Mouse (Mus musculus): ENCODE measurements around the gene Ddah1. TPM values are rescaled to one million over a fixed set of nuclear protein-coding genes. Genes with fewer than 3 reads are reported as not detected.

Ddah1 gene
- polyA plus RNA-seq, 1 experiment from 2014 or later = 30.1 TPM

DNA sequence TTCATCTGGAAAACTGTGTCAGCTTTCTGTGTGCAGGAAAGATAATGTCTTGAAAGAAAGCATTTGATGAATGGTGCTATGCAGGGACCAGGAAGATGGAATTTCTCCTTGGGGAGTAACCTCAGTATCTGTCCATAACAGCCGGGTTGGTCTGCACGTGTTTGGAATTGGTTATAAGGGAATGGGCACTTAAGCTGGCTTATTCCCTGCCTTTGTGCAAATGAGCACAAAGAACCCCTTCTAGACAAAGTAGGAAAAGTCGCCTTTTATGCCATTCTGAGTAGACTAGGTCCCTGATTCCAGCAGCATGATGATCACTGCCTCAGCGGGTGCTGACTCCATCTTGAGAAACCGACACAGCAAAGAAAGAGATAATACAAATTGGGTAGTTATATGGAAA is 96.0 kb downstream of the Ddah1 start:
- no peak overlapping the region for H3K4me2 ChIP-seq
- TF ChIP-seq CTCF (IDR thresholded peaks at IDR 0.05; ENCODE audit: low read depth) = no peak
- no peak overlapping the region for H3K27ac ChIP-seq (ENCODE audit: low read depth)
- H3K9me3 ChIP-seq (ENCODE audit: low read depth, low read length) = no peaks in the 10 kb centered on the region; the same call in 1 of the 2 replicates
- H3K36me3 ChIP-seq (ENCODE audit: insufficient read depth) = no peaks in the 10 kb centered on the region
- 71% methylated on average over 5 of the region's 5 CpGs for WGBS
- no peak for DNase-seq
- no peak overlapping the region for H3K9ac ChIP-seq
- no peak for ATAC-seq (ENCODE audit: insufficient read depth)
- H3K4me1 ChIP-seq (ENCODE audit: insufficient read depth) = no peaks in the 10 kb centered on the region
- H3K27me3 ChIP-seq (ENCODE audit: insufficient read depth, low read length) = no peaks in the 10 kb centered on the region
- no peak overlapping the region for H3K4me3 ChIP-seq (ENCODE audit: low read depth, low read length)

DNA sequence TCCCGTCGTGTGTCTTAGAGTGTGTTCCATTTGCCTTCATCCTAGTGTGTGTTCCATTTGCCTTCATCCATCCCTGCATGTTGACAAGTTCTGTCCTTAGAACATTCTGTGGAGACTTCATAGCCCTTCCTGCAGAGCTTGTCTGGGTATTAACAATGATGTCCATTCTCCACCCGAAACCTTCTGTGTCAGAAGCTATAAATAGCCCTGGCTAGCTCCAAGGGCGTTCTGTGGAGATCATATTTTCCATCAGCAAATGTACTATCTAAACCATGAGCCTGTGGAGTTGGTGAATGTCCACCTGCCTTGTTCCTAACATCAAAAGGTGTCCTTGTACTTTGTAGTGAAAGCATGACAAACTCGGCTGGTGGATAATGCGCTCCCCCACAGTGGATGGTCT is 96.8 kb downstream of the Ddah1 start:
- DNase-seq = no peak
- H3K27ac ChIP-seq (ENCODE audit: low read depth) = no peak overlapping the region
- no peaks in the 10 kb centered on the region for H3K27me3 ChIP-seq (ENCODE audit: insufficient read depth, low read length)
- H3K9ac ChIP-seq = no peak overlapping the region
- H3K36me3 ChIP-seq (ENCODE audit: insufficient read depth) = no peaks in the 10 kb centered on the region
- H3K4me2 ChIP-seq = no peak overlapping the region
- 84% methylated on average over 6 of the region's 6 CpGs for WGBS
- TF ChIP-seq CTCF (IDR thresholded peaks at IDR 0.05; ENCODE audit: low read depth) = no peak
- H3K9me3 ChIP-seq (ENCODE audit: low read depth, low read length) = no peaks in the 10 kb centered on the region; the same call in 1 of the 2 replicates
- ATAC-seq (ENCODE audit: insufficient read depth) = no peak
- H3K4me1 ChIP-seq (ENCODE audit: insufficient read depth) = no peaks in the 10 kb centered on the region
- no peak overlapping the region for H3K4me3 ChIP-seq (ENCODE audit: low read depth, low read length)

DNA sequence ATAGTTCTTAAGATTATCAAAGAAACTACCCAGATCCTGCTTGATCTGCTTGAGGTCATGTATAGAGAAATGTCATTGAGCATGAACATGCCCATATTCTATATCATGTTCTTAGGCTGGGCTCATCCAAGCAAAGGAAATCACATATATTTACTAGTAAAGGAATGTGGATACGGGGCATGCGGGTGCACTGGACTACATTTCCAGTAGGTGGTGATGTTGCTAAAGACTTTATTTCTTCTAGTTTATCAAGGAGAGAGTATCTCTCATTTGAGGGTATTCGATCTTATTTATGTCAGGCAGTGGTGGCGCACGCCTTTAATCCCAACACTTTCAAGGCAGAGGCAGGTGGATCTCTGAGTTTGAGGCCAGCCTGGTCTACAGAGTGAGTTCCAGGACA is 99.9 kb downstream of the Ddah1 start:
- ATAC-seq (ENCODE audit: insufficient read depth) = no peak
- 93% methylated on average over 5 of the region's 5 CpGs for WGBS
- no peaks in the 10 kb centered on the region for H3K27me3 ChIP-seq (ENCODE audit: insufficient read depth, low read length)
- peak; percentile 37 for TF ChIP-seq CTCF (IDR thresholded peaks at IDR 0.05; ENCODE audit: low read depth)
- H3K4me3 ChIP-seq (ENCODE audit: low read depth, low read length) = no peak overlapping the region
- no peak overlapping the region for H3K27ac ChIP-seq (ENCODE audit: low read depth)
- H3K4me1 ChIP-seq (ENCODE audit: insufficient read depth) = no peaks in the 10 kb centered on the region
- H3K9ac ChIP-seq = no peak overlapping the region
- peak; percentile 44 for DNase-seq
- no peaks in the 10 kb centered on the region for H3K36me3 ChIP-seq (ENCODE audit: insufficient read depth)
- no peaks in the 10 kb centered on the region; the same call in 1 of the 2 replicates for H3K9me3 ChIP-seq (ENCODE audit: low read depth, low read length)
- no peak overlapping the region for H3K4me2 ChIP-seq

DNA sequence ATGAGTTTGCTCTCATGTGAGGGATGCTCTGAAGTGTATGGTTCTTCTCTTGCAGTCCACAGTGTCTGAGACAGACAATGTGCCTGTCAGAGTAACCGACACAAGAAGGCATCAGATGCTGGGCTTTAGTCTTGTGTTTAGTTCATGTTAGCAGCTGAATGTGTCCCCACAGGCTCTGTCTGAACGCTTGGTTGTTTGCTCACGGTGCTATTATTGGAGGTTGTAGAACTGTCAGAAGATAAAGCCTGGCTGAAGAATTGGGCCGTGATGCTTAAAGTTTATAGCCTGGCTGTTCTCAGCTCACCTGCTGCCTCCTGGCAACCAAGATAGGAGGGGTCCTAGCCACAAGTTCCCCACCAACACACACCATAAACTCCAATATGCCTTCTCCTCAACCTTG is 104.0 kb downstream of the Ddah1 start:
- WGBS = 66% methylated on average over 4 of the region's 4 CpGs
- DNase-seq (no peak), ATAC-seq (ENCODE audit: insufficient read depth) (no peak)
- Histone ChIP-seq H3K9me3 (ENCODE audit: low read depth, low read length) (no peaks in the 10 kb centered on the region; the same call in 1 of the 2 replicates), H3K4me2 (no peak overlapping the region), H3K4me1 (ENCODE audit: insufficient read depth) (no peaks in the 10 kb centered on the region), H3K27me3 (ENCODE audit: insufficient read depth, low read length) (no peaks in the 10 kb centered on the region), H3K9ac (no peak overlapping the region), H3K36me3 (ENCODE audit: insufficient read depth) (no peaks in the 10 kb centered on the region), H3K4me3 (ENCODE audit: low read depth, low read length) (no peak overlapping the region), H3K27ac (ENCODE audit: low read depth) (no peak overlapping the region)
- TF ChIP-seq CTCF (IDR thresholded peaks at IDR 0.05; ENCODE audit: low read depth) = no peak

DNA sequence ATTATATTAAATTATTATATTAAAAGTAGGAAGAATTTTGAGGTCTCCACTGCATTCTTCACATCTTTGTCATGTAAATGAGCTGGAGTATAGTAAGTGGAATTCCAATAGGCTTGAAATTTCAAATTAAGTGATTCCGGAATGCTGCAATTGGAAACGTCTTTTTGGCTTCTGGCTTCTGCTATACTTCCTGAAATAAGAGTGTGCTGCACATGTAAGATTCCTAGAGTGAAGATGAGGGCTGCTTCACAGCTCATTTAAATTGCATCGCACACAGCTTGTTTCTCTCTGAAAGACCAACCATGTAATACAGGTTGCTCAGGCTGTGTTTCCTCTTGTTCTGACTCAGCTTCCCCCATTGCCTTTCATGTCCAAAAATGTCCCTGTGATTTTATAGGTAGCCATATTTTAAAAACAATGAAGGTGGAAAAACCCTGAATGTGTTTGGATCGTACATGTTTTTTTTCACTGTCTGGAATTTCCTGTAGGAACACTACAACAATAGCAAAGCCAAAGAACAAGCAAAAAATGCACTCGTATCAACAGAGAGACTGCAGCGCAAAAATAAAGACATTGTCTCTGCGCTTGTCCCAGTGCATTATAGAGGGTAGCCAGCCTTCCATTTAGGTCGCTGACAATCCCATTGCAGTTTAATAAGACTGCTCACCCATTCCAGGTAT is 105.7 kb downstream of the Ddah1 start:
- no peak overlapping the region for H3K4me2 ChIP-seq
- ATAC-seq (ENCODE audit: insufficient read depth) (peak; percentile 52; the same call in 1 of the 2 replicates), DNase-seq (peak; percentile 45)
- no peak overlapping the region for H3K4me3 ChIP-seq (ENCODE audit: low read depth, low read length)
- H3K27ac ChIP-seq (ENCODE audit: low read depth) = peak overlapping the region; percentile 50; the same call in 1 of the 2 replicates
- no peak for TF ChIP-seq CTCF (IDR thresholded peaks at IDR 0.05; ENCODE audit: low read depth)
- H3K9me3 ChIP-seq (ENCODE audit: low read depth, low read length) = no peaks in the 10 kb centered on the region; the same call in 1 of the 2 replicates
- no peak overlapping the region for H3K9ac ChIP-seq
- H3K27me3 ChIP-seq (ENCODE audit: insufficient read depth, low read length) = no peaks in the 10 kb centered on the region
- no peaks in the 10 kb centered on the region for H3K36me3 ChIP-seq (ENCODE audit: insufficient read depth)
- WGBS = 73% methylated on average over 8 of the region's 8 CpGs
- H3K4me1 ChIP-seq (ENCODE audit: insufficient read depth) = no peaks in the 10 kb centered on the region

DNA sequence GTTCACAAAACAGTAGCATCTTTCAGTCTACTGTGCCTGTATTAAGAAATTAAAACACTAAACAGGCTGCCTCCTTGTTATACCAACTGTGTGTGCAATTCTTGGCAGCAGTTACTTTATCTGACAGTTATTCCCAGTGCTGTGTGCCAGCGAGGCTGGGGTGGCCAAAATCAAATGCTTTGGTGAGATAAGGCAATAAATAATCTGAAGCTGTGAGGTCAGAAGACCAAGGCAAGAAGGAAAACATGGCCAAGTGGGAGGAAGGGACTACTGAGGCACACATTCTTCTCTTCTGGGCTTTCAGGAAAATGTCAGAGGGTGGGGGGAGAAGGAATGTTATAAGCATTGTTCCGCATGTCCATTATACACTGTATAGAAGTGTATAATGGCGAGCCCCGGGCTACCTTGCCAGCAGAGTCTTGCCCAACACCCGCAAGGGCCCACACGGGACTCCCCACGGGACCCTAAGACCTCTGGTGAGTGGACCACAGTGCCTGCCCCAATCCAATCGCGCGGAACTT is 106.3 kb downstream of the Ddah1 start:
- DNase-seq = peak; percentile 21
- H3K27me3 ChIP-seq (ENCODE audit: insufficient read depth, low read length) = no peaks in the 10 kb centered on the region
- H3K27ac ChIP-seq (ENCODE audit: low read depth) = peak overlapping the region; percentile 22; the same call in 1 of the 2 replicates
- no peak overlapping the region for H3K9ac ChIP-seq
- no peak overlapping the region for H3K4me3 ChIP-seq (ENCODE audit: low read depth, low read length)
- no peaks in the 10 kb centered on the region for H3K4me1 ChIP-seq (ENCODE audit: insufficient read depth)
- no peaks in the 10 kb centered on the region; the same call in 1 of the 2 replicates for H3K9me3 ChIP-seq (ENCODE audit: low read depth, low read length)
- WGBS = 69% methylated on average over 7 of the region's 10 CpGs
- H3K4me2 ChIP-seq = no peak overlapping the region
- TF ChIP-seq CTCF (IDR thresholded peaks at IDR 0.05; ENCODE audit: low read depth) = no peak
- peak; percentile 56; the same call in 1 of the 2 replicates for ATAC-seq (ENCODE audit: insufficient read depth)
- H3K36me3 ChIP-seq (ENCODE audit: insufficient read depth) = no peaks in the 10 kb centered on the region

DNA sequence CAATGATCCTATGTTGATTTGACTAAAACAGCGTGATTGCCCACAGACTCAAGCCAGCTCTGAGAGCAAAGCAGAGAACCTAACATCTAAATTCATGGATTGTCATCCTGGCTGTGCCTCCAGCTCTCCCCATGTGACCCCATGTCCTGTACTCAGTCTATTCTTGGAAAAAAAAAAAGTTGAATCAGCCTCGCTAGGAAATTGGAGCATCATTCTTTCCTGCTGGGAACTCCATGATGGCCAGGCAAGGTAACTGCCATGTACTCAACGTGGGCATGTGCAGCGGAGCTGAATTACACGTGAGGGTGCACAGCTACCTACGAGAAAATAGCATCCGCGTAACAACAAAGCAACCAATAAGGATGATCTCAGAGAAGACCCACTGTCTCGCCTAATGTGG is 114.2 kb downstream of the Ddah1 start:
- H3K4me1 ChIP-seq (ENCODE audit: insufficient read depth) = no peaks in the 10 kb centered on the region
- no peaks in the 10 kb centered on the region for H3K36me3 ChIP-seq (ENCODE audit: insufficient read depth)
- TF ChIP-seq CTCF (IDR thresholded peaks at IDR 0.05; ENCODE audit: low read depth) = no peak
- H3K4me2 ChIP-seq = no peak overlapping the region
- DNase-seq (no peak), ATAC-seq (ENCODE audit: insufficient read depth) (no peak)
- H3K4me3 ChIP-seq (ENCODE audit: low read depth, low read length) = no peak overlapping the region
- H3K27me3 ChIP-seq (ENCODE audit: insufficient read depth, low read length) = no peaks in the 10 kb centered on the region
- H3K27ac ChIP-seq (ENCODE audit: low read depth) = no peak overlapping the region
- H3K9me3 ChIP-seq (ENCODE audit: low read depth, low read length) = no peaks in the 10 kb centered on the region
- H3K9ac ChIP-seq = no peak overlapping the region
- WGBS = 90% methylated on average over 9 of the region's 9 CpGs

Data from lung, embryonic 14.5 days (tissue).